Mouse (Mus musculus) forebrain, postnatal 0 days (tissue): ENCODE data around the gene Adamts2. TPM values are rescaled to one million over a fixed set of nuclear protein-coding genes. Genes with fewer than 3 reads are reported as not detected.

Experiments used
- ATAC-seq: fragments of 200-750 bp; cut with Nextera tagmentation; 2 replicates; pipeline ENCODE4 v1.8.0; 2017; ENCODE audit warnings: mild to moderate bottlenecking, moderate library complexity
- DNase-seq: peaks from one replicate; pipeline ENCODE4 v3.0.0-alpha.2; 2015
- H3K27ac ChIP-seq: fragments of 300-500 bp; sonication (generic); 2 replicates; pipeline ENCODE4 v1.5.1; 2014; ENCODE audit warnings: low read depth, mild to moderate bottlenecking, antibody characterized with exemption, low read length, moderate library complexity, mixed read lengths
- H3K27me3 ChIP-seq: fragments of 300-500 bp; sonication (generic); 2 replicates; pipeline ENCODE4 v1.6.1; 2014; ENCODE audit warnings: mild to moderate bottlenecking, low read length, mixed read lengths; ENCODE audit not compliant: insufficient read depth
- H3K36me3 ChIP-seq: fragments of 300-500 bp; sonication (generic); 2 replicates; pipeline ENCODE4 v1.6.1; 2014; ENCODE audit warnings: mild to moderate bottlenecking, moderate library complexity; ENCODE audit not compliant: insufficient read depth
- H3K4me1 ChIP-seq: fragments of 300-500 bp; sonication (generic); 2 replicates; pipeline ENCODE4 v1.6.1; 2014; ENCODE audit warnings: antibody characterized with exemption; ENCODE audit not compliant: insufficient read depth
- H3K4me2 ChIP-seq: fragments of 300-500 bp; sonication (generic); 2 replicates; pipeline ENCODE4 v1.6.1; 2014; ENCODE audit warnings: low read depth, mild to moderate bottlenecking, moderate library complexity
- H3K4me3 ChIP-seq: fragments of 300-500 bp; sonication (generic); 2 replicates; pipeline ENCODE4 v1.5.1; 2014; ENCODE audit warnings: low read depth, low read length, mixed read lengths
- H3K9ac ChIP-seq: fragments of 300-500 bp; sonication (generic); 2 replicates; pipeline ENCODE4 v1.6.1; 2014; ENCODE audit warnings: mild to moderate bottlenecking
- H3K9me3 ChIP-seq: fragments of 300-500 bp; sonication (generic); 2 replicates; pipeline ENCODE4 v1.6.1; 2016; ENCODE audit warnings: low read length
- CTCF ChIP-seq: sonication (generic); IDR thresholded peaks from 2 replicates; pipeline ENCODE4 v1.5.1; 2016; ENCODE audit warnings: antibody characterized with exemption, control low read depth, low read depth
- WGBS: fragments of 180-500 bp; shearing (Covaris S2); extraction: QIAGEN DNeasy Blood & Tissue Kit; methylation state at CpG from one replicate; pipeline ENCODE4 v1.1.7; 2014; 5-methylcytosine and 5-hydroxymethylcytosine counted together
- polyA plus RNA-seq: library from polyadenylated mRNA; unstranded; fragments of >200 nt; fragmentation: Nextera tagmentation; extraction: Ambion mirVana; gene quantifications from 2 replicates; pipeline ENCODE4 v1.2.1, GENCODE M21; 2015
- total RNA-seq: library from RNA; depleted of rRNA; stranded (reverse); fragments of >200 nt; gene quantifications from 2 replicates; pipeline ENCODE4 v1.2.3, GENCODE M21; 2014; rRNA removed

Gene Adamts2
- total RNA-seq (7.7 and 13.1 TPM in 2 replicates), polyA plus RNA-seq (4.1 and 4.4 TPM in 2 replicates)

- Histone ChIP-seq H3K4me3 (peak within 1 kb of the TSS; percentile 70), H3K27ac (no peak within 1 kb of the TSS), H3K9me3 (no peaks in the 10 kb centered on the region), H3K4me2 (peak within 1 kb of the TSS; percentile 98), H3K4me1 (no peaks in the 10 kb centered on the region; the same call in 1 of the 2 replicates), H3K36me3 (no peaks in the 10 kb centered on the region), H3K9ac (peak within 1 kb of the TSS; percentile 53), H3K27me3 (peaks cover 14% of the 10 kb centered on the region)
- under 1% methylated on average over 53 of the region's 82 CpGs for WGBS
- DNase-seq (peak; percentile 70), ATAC-seq (peak; percentile 79)
- TF ChIP-seq CTCF, result peak; percentile 30
Observed at GRCm38 (mm10) chr11:50601641-50602355, at the start of gene Adamts2. Gene Adamts2, plus strand, starts transcription at chr11:50602084.

DNA sequence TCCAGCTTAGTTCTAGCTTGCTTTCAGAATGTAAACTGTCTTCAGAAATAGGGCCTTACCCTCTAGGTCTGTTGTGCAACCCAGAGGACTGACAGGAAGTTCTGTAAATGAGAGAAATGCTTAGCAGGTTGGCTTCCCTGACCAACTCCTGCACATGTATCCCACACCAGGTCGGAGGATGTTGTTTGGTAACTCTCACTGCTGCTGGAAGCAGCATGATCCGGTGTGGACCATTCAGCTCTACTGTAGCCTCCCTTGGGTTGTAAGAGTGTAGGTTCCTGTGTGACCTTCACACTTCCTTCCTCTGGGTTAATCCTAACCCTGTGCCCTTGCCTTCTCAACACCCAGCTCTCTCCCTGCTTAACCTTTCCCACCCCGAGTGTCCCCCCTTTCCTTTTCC, 44.8 kb upstream of the Adamts2 start:
- WGBS, result 94% methylated on average over 3 of the region's 3 CpGs
- no peak overlapping the region for H3K27ac ChIP-seq
- no peak for TF ChIP-seq CTCF

GRCm38 (mm10) chr11:50559108-50559507, 42.8 kb upstream of the Adamts2 start:
- Histone ChIP-seq H3K9me3 (no peaks in the 10 kb centered on the region), H3K27me3 (no peaks in the 10 kb centered on the region), H3K9ac (no peak overlapping the region), H3K27ac (no peak overlapping the region), H3K4me1 (no peaks in the 10 kb centered on the region), H3K36me3 (no peaks in the 10 kb centered on the region), H3K4me2 (no peak overlapping the region), H3K4me3 (no peak overlapping the region)
- no peak for DNase-seq
- peak; percentile 69 for TF ChIP-seq CTCF
- no peak for ATAC-seq
- WGBS, result 39% methylated on average over 4 of the region's 4 CpGs

More for the DNA sequence above, 44.8 kb upstream of the Adamts2 start:
- Histone ChIP-seq H3K9ac (no peak overlapping the region), H3K36me3 (no peaks in the 10 kb centered on the region), H3K4me3 (no peak overlapping the region), H3K27me3 (no peaks in the 10 kb centered on the region), H3K9me3 (no peaks in the 10 kb centered on the region), H3K4me2 (no peak overlapping the region), H3K4me1 (no peaks in the 10 kb centered on the region)
- DNase-seq (no peak), ATAC-seq (no peak)

DNA sequence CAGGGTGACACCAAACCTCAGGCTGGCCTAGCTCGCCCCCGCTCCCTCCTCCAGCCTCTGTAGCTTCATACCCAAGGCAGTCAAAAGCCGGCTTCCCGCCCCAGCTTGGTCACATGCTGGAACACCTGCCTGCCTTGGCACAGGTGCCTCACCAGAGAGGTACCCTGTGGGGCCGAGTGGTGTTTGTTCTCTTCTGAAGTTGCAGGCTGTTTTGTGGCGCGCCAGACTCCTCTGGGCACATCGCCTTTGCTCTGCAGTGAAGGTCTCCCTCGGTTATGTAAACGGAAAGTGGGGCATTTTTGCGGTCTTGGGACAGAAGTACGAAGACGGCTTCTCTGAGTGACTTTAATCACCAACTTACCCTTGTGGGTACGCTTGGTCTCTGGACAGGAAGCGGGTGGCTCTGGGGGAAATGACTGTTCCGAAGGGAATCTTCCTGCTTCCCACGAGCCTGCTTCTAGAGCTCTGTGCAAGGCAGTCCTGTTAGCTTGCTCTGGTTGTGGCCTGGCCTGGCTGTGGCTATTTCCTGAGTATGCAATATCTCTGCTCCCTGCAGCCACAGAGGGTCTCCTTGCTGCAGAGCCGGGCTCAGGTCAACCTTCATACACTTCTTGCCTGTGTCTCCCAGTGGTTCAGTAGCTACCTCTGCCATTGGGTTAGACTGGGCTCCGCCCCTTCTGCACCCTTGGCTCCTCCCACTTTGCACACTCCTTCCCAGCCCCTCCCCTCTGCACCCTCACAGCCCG, 36.2 kb upstream of the Adamts2 start:
- WGBS, result 86% methylated on average over 20 of the region's 20 CpGs
- no peak overlapping the region for H3K4me3 ChIP-seq
- H3K27me3 ChIP-seq, result no peaks in the 10 kb centered on the region
- H3K9me3 ChIP-seq, result no peaks in the 10 kb centered on the region
- H3K9ac ChIP-seq, result no peak overlapping the region
- H3K4me1 ChIP-seq, result no peaks in the 10 kb centered on the region
- no peak for ATAC-seq
- H3K36me3 ChIP-seq, result no peaks in the 10 kb centered on the region
- no peak overlapping the region for H3K27ac ChIP-seq
- no peak overlapping the region for H3K4me2 ChIP-seq
- no peak for DNase-seq
- TF ChIP-seq CTCF, result no peak

GRCm38 (mm10) chr11:50571448-50571847, 30.4 kb upstream of the Adamts2 start:
- Histone ChIP-seq H3K36me3 (no peaks in the 10 kb centered on the region), H3K4me1 (no peaks in the 10 kb centered on the region), H3K27me3 (no peaks in the 10 kb centered on the region), H3K27ac (no peak overlapping the region), H3K9ac (no peak overlapping the region), H3K4me2 (no peak overlapping the region), H3K9me3 (no peaks in the 10 kb centered on the region), H3K4me3 (no peak overlapping the region)
- no peak for DNase-seq
- no peak for TF ChIP-seq CTCF
- 64% methylated on average over 6 of the region's 6 CpGs for WGBS
- ATAC-seq, result peak; percentile 47; the same call in 1 of the 2 replicates

GRCm38 (mm10) chr11:50576521-50576920, 25.4 kb upstream of the Adamts2 start:
- no peaks in the 10 kb centered on the region for H3K4me1 ChIP-seq
- DNase-seq (no peak), ATAC-seq (no peak)
- no peaks in the 10 kb centered on the region for H3K9me3 ChIP-seq
- H3K9ac ChIP-seq, result no peak overlapping the region
- H3K27ac ChIP-seq, result no peak overlapping the region
- TF ChIP-seq CTCF, result no peak
- no peaks in the 10 kb centered on the region for H3K36me3 ChIP-seq
- 74% methylated on average over 4 of the region's 4 CpGs for WGBS
- no peak overlapping the region for H3K4me2 ChIP-seq
- H3K27me3 ChIP-seq, result no peaks in the 10 kb centered on the region
- H3K4me3 ChIP-seq, result no peak overlapping the region

GRCm38 (mm10) chr11:50587026-50587425, 14.9 kb upstream of the Adamts2 start:
- H3K36me3 ChIP-seq, result no peaks in the 10 kb centered on the region
- no peak for ATAC-seq
- H3K9me3 ChIP-seq, result no peaks in the 10 kb centered on the region
- TF ChIP-seq CTCF, result peak; percentile 68
- no peak overlapping the region for H3K27ac ChIP-seq
- DNase-seq, result peak; percentile 27
- no peaks in the 10 kb centered on the region for H3K4me1 ChIP-seq
- H3K4me2 ChIP-seq, result no peak overlapping the region
- H3K4me3 ChIP-seq, result no peak overlapping the region
- 46% methylated on average over 7 of the region's 7 CpGs for WGBS
- no peaks in the 10 kb centered on the region for H3K27me3 ChIP-seq
- no peak overlapping the region for H3K9ac ChIP-seq
